Mouse (Mus musculus) bone marrow, adult 2 months (tissue): ENCODE data around the gene Egln2. TPM values are rescaled to one million over a fixed set of nuclear protein-coding genes. Genes with fewer than 3 reads are reported as not detected.

Experiments
- H3K27ac ChIP-seq: fragments of 200-500 bp; 2 replicates; pipeline ENCODE4 v1.5.1; 2012; ENCODE audit warnings: low read depth, mild to moderate bottlenecking, control low read depth, inconsistent platforms, low read length; ENCODE audit not compliant: control insufficient read depth, poor library complexity, insufficient read depth
- H3K4me1 ChIP-seq: fragments of 200-500 bp; 2 replicates; pipeline ENCODE4 v1.6.1; 2011; ENCODE audit warnings: low read length; ENCODE audit not compliant: control insufficient read depth, insufficient read depth
- H3K4me3 ChIP-seq: fragments of 200-500 bp; replicated peaks from 2 replicates; pipeline ENCODE3; 2011; ENCODE audit warnings: mild to moderate bottlenecking, low read depth, low read length, control low read depth; ENCODE audit not compliant: control insufficient read depth
- CTCF ChIP-seq: fragments of 200-500 bp; IDR thresholded peaks from 2 replicates; pipeline ENCODE4 v1.5.1; 2011; ENCODE audit warnings: low read length, control low read depth; ENCODE audit not compliant: control insufficient read depth, insufficient read depth
- POLR2A ChIP-seq: fragments of 200-500 bp; IDR thresholded peaks from 2 replicates; pipeline ENCODE4 v1.6.1; 2011; ENCODE audit warnings: low read depth, mild to moderate bottlenecking, control low read depth, low read length, borderline replicate concordance; ENCODE audit not compliant: control insufficient read depth
- whole genome bisulfite sequencing: fragments of 180-500 bp; shearing (Covaris S2); methylation state at CpG from one replicate; pipeline ENCODE4 v1.1.7; 2018; 5-methylcytosine and 5-hydroxymethylcytosine counted together
- polyA plus RNA-seq: library from polyadenylated mRNA; stranded (reverse); fragments of >200 nt; gene quantifications from 2 replicates; pipeline ENCODE4 v1.2.4, GENCODE M21; 2011; ENCODE audit warnings: low replicate concordance; ENCODE audit not compliant: missing spikeins, insufficient read depth, insufficient read length

Gene Egln2
- polyA plus RNA-seq, 1 experiment: 92.5 TPM

GRCm38 (mm10) chr7:27195681-27196611, 29.3 kb upstream of the Egln2 start, which contains the start of the genes BC024978 and Snrpa:
TSS of gene BC024978 (plus strand) at chr7:27195781.
TSS of gene Snrpa (minus strand) at chr7:27196271.
- TF ChIP-seq CTCF (no peak), POLR2A (peak; percentile 72; the same call in 1 of the 2 replicates)
- Histone ChIP-seq H3K4me1 (peaks cover 3% of the 10 kb centered on the region; the same call in 1 of the 2 replicates), H3K4me3 (peak within 1 kb of the TSS; percentile 88), H3K27ac (peak within 1 kb of the TSS; percentile 94)
- WGBS: under 1% methylated on average over 64 of the region's 64 CpGs

- no peak overlapping the region for H3K4me3 ChIP-seq
- no peak overlapping the region for H3K27ac ChIP-seq
- peaks cover 3% of the 10 kb centered on the region; the same call in 1 of the 2 replicates for H3K4me1 ChIP-seq
- no peak for TF ChIP-seq CTCF
- TF ChIP-seq POLR2A: no peak
- WGBS: 69% methylated on average over 4 of the region's 4 CpGs
Observed at GRCm38 (mm10) chr7:27193731-27194130, 27.1 kb upstream of the Egln2 start.

GRCm38 (mm10) chr7:27192434-27192833, 25.8 kb upstream of the Egln2 start:
- TF ChIP-seq POLR2A: no peak
- TF ChIP-seq CTCF: no peak
- Histone ChIP-seq H3K4me3 (no peak overlapping the region), H3K27ac (no peak overlapping the region), H3K4me1 (peaks cover 3% of the 10 kb centered on the region; the same call in 1 of the 2 replicates)
- 78% methylated on average over 5 of the region's 5 CpGs for WGBS

GRCm38 (mm10) chr7:27189271-27189931, 22.8 kb upstream of the Egln2 start:
- no peak overlapping the region for H3K4me3 ChIP-seq
- 92% methylated on average over 10 of the region's 10 CpGs for WGBS
- no peaks in the 10 kb centered on the region for H3K4me1 ChIP-seq
- no peak overlapping the region for H3K27ac ChIP-seq
- TF ChIP-seq CTCF (peak; percentile 32; the same call in 1 of the 2 replicates), POLR2A (no peak)

- Histone ChIP-seq H3K4me3 (no peak overlapping the region), H3K27ac (no peak overlapping the region), H3K4me1 (no peaks in the 10 kb centered on the region)
- TF ChIP-seq POLR2A: no peak
- TF ChIP-seq CTCF: no peak
- WGBS: 79% methylated on average over 5 of the region's 5 CpGs
Observed at GRCm38 (mm10) chr7:27185986-27186385, 19.4 kb upstream of the Egln2 start.

GRCm38 (mm10) chr7:27184964-27185363, 18.4 kb upstream of the Egln2 start:
- Histone ChIP-seq H3K4me3 (no peak overlapping the region), H3K4me1 (no peaks in the 10 kb centered on the region), H3K27ac (no peak overlapping the region)
- TF ChIP-seq POLR2A: no peak
- TF ChIP-seq CTCF: peak; percentile 85
- 54% methylated on average over 3 of the region's 3 CpGs for WGBS

- WGBS: 72% methylated on average over 1 of the region's 1 CpGs
- TF ChIP-seq POLR2A: no peak
- TF ChIP-seq CTCF: no peak
Observed at GRCm38 (mm10) chr7:27182498-27182897, 15.9 kb upstream of the Egln2 start.

More at GRCm38 (mm10) chr7:27182498-27182897, 15.9 kb upstream of the Egln2 start:
- no peak overlapping the region for H3K4me3 ChIP-seq
- H3K4me1 ChIP-seq: no peaks in the 10 kb centered on the region
- no peak overlapping the region for H3K27ac ChIP-seq
